Mouse (Mus musculus): Measurements from ENCODE around the gene AA986860.

DNA sequence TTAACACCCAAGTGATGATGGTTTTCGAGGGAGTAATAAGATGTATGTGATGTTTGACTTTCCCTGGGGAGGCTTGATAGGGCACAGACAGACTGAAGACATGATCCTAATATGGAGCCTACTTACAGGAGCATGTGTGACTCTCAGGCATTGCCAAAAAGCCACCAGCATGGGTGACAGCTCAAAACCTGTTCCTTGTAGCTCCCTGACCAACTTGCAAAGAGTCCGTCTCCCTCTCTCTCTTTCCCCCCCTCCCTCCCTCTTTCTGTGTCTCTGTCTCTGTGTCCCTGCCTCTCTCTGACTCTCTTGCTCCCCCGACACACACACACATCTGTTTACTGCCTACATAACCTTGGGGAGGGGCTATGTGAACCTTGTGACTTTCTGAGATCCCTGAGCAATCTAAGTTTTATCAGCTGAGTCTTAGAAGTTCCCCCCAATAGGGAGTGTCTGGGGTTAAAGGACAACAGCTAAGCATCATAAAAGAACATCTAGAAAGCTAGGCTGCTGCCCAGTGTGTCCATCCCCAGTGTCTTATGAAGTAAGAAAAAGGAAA lies 6.9 kb downstream of the AA986860 start:
- TF ChIP-seq CTCF (IDR thresholded peaks at IDR 0.05; ENCODE audit: low read depth) (no peak), EP300 (IDR thresholded peaks at IDR 0.05; ENCODE audit: low read depth) (no peak)

Data from heart, postnatal 0 days (tissue).